Mouse (Mus musculus) heart, embryonic 12.5 days (tissue): Measurements from ENCODE around the gene Sh3pxd2b. TPM values are rescaled to one million over a fixed set of nuclear protein-coding genes. Genes with fewer than 3 reads are reported as not detected.

Experiments used
- ATAC-seq: fragments of 200-750 bp; cut with Nextera tagmentation; 2 replicates; pipeline ENCODE4 v1.8.0; 2017; ENCODE audit warnings: moderate TSS enrichment, moderate library complexity; ENCODE audit not compliant: insufficient number of reproducible peaks, low FRiP score
- H3K27ac ChIP-seq: fragments of 300-500 bp; sonication (generic); 2 replicates; pipeline ENCODE4 v1.5.1; 2016; ENCODE audit warnings: mild to moderate bottlenecking, moderate library complexity; ENCODE audit not compliant: poor library complexity, severe bottlenecking
- H3K27me3 ChIP-seq: fragments of 300-500 bp; sonication (generic); replicated peaks from 2 replicates; pipeline ENCODE4 v1.6.1; 2016; ENCODE audit warnings: mild to moderate bottlenecking, moderate library complexity
- H3K36me3 ChIP-seq: fragments of 300-500 bp; sonication (generic); 2 replicates; pipeline ENCODE4 v1.6.1; 2016; ENCODE audit warnings: mild to moderate bottlenecking, moderate library complexity
- H3K4me1 ChIP-seq: fragments of 300-500 bp; sonication (generic); replicated peaks from 2 replicates; pipeline ENCODE4 v1.6.1; 2016; ENCODE audit warnings: mild to moderate bottlenecking
- H3K4me2 ChIP-seq: fragments of 300-500 bp; sonication (generic); 2 replicates; pipeline ENCODE4 v1.6.1; 2016; ENCODE audit warnings: mild to moderate bottlenecking, moderate library complexity
- H3K4me3 ChIP-seq: fragments of 300-500 bp; sonication (generic); 2 replicates; pipeline ENCODE4 v1.5.1; 2016; ENCODE audit warnings: mild to moderate bottlenecking
- H3K9ac ChIP-seq: fragments of 300-500 bp; sonication (generic); 2 replicates; pipeline ENCODE4 v1.6.1; 2016; ENCODE audit warnings: mild to moderate bottlenecking, moderate library complexity
- H3K9me3 ChIP-seq: fragments of 300-500 bp; sonication (generic); replicated peaks from 2 replicates; pipeline ENCODE4 v1.6.1; 2016; ENCODE audit warnings: mild to moderate bottlenecking, moderate library complexity
- WGBS: fragments of 180-500 bp; shearing (Covaris S2); methylation state at CpG from one replicate; pipeline ENCODE4 v1.1.7; 2016; 5-methylcytosine and 5-hydroxymethylcytosine counted together
- polyA plus RNA-seq: library from polyadenylated mRNA; unstranded; fragments of >200 nt; fragmentation: Nextera tagmentation; extraction: Ambion mirVana; gene quantifications from 2 replicates; pipeline ENCODE4 v1.2.1, GENCODE M21; 2016

Sh3pxd2b gene
- polyA plus RNA-seq, 1 experiment from 2014 or later = 16.5 TPM

DNA sequence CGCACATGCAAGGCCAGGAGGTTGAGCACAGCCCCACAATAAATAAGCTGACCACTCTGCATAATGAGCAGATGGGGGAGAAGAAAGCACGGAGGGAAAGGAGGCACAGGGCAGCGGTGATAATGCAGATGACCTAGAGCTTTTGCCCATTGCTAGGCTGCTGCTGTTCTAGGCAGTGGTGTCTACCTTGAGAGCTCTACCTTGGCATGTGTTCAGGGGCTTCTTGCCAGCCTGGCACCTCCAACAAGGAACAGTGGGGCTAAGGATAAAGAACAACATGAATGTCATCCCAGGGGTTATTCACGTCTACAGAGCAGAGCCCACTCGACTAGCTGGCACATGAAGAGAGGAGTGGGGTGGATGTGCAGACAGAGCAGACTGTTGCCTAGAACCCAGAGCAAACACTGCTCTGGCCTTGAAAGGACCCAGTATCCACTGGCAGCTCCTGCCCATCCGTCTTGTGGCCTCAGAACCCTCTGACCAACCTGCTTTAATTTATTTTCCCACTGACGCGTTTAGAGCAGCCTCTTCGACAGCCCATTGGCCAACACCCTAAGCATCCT, 26.5 kb downstream of the Sh3pxd2b start:
- no peak overlapping the region for H3K4me2 ChIP-seq
- no peaks in the 10 kb centered on the region for H3K9me3 ChIP-seq
- no peaks in the 10 kb centered on the region for H3K4me1 ChIP-seq
- ATAC-seq = no peak
- H3K27ac ChIP-seq = no peak overlapping the region
- H3K36me3 ChIP-seq = peaks cover 60% of the 10 kb centered on the region
- no peak overlapping the region for H3K9ac ChIP-seq
- H3K27me3 ChIP-seq = no peaks in the 10 kb centered on the region
- 83% methylated on average over 9 of the region's 9 CpGs for WGBS
- no peak overlapping the region for H3K4me3 ChIP-seq

GRCm38 (mm10) chr11:32375104-32375535, 27.5 kb downstream of the Sh3pxd2b start:
- Histone ChIP-seq H3K27me3 (no peaks in the 10 kb centered on the region), H3K4me1 (no peaks in the 10 kb centered on the region; the same call in 1 of the 2 replicates), H3K9me3 (no peaks in the 10 kb centered on the region), H3K27ac (no peak overlapping the region), H3K4me3 (no peak overlapping the region), H3K36me3 (peaks cover 57% of the 10 kb centered on the region), H3K4me2 (no peak overlapping the region), H3K9ac (no peak overlapping the region)
- 0 out of 2 replicates have a peak, but pooled peaks have one; percentile 22 for ATAC-seq
- 70% methylated on average over 4 of the region's 4 CpGs for WGBS

GRCm38 (mm10) chr11:32376086-32376485, 28.5 kb downstream of the Sh3pxd2b start:
- no peaks in the 10 kb centered on the region for H3K9me3 ChIP-seq
- H3K4me1 ChIP-seq = no peaks in the 10 kb centered on the region; the same call in 1 of the 2 replicates
- no peak overlapping the region for H3K27ac ChIP-seq
- H3K4me2 ChIP-seq = no peak overlapping the region
- no peak for ATAC-seq
- WGBS = 74% methylated on average over 1 of the region's 1 CpGs
- H3K4me3 ChIP-seq = no peak overlapping the region
- no peak overlapping the region for H3K9ac ChIP-seq
- no peaks in the 10 kb centered on the region for H3K27me3 ChIP-seq
- peaks cover 62% of the 10 kb centered on the region for H3K36me3 ChIP-seq

- no peak overlapping the region for H3K4me2 ChIP-seq
- H3K9ac ChIP-seq = no peak overlapping the region
- no peak overlapping the region for H3K27ac ChIP-seq
- H3K4me1 ChIP-seq = peaks cover 13% of the 10 kb centered on the region
- H3K27me3 ChIP-seq = no peaks in the 10 kb centered on the region
- H3K4me3 ChIP-seq = no peak overlapping the region
- no peak for ATAC-seq
- H3K36me3 ChIP-seq = peaks cover 44% of the 10 kb centered on the region
- H3K9me3 ChIP-seq = no peaks in the 10 kb centered on the region
These were observed 32.3 kb downstream of the Sh3pxd2b start for GRCm38 (mm10) chr11:32379910-32380309.

GRCm38 (mm10) chr11:32383341-32384134, 35.9 kb downstream of the Sh3pxd2b start:
- no peaks in the 10 kb centered on the region for H3K9me3 ChIP-seq
- H3K36me3 ChIP-seq = peaks cover 44% of the 10 kb centered on the region
- peaks cover 13% of the 10 kb centered on the region for H3K4me1 ChIP-seq
- peak; percentile 69 for ATAC-seq
- no peaks in the 10 kb centered on the region for H3K27me3 ChIP-seq
- no peak overlapping the region for H3K9ac ChIP-seq
- peak overlapping the region; percentile 89 for H3K27ac ChIP-seq
- no peak overlapping the region for H3K4me2 ChIP-seq
- H3K4me3 ChIP-seq = no peak overlapping the region
- WGBS = 47% methylated on average over 10 of the region's 10 CpGs

DNA sequence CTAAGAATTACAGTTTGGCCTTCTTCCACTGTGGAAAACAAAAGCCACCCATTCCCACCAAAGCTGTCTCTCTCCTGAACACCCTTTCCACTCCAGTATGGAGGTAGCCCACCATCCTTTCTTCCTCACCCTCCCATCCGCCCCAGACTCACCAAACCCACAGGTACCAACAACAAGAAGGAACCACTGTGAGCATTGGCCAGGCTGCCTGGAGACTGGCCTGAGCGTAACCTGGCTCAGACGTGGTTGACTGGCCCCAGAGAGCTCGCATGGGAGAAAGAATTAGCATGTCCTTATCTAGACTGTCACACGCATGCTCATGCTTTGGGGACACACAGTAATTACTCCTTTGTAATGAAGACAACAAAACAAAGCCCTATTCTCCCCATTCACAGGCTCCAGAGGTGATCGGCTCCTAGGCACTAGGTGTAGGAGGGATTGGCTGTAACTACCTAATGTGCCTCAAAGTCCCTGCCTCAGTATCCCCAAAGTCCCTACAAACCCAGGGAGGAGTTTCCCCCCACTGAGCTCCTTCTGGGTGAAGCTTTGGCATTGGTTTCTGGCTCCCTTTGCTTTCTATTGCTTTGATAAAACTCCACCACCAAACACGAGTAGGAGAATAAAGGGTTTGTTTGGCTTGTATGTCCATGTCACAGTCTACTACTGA, 36.6 kb downstream of the Sh3pxd2b start:
- H3K36me3 ChIP-seq = peaks cover 44% of the 10 kb centered on the region

DNA sequence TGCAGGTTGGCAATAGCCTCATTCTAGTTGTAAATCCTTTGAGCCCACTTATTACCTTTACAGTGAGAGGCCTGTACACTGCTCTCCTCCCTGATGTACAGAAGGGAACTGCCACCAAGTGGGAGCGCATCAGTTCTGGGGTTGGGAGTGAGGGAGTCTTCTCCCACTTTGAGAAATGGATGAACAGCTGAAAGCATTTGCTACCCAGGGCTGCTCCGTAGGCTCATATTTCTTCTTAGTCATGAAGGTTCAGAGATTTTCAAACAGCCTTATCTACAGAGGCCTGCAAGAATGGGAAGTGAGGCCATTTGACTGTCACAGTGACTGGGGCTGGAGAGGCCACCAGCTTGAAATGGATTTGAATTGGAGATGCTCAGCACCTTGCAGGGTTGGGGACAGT, 38.4 kb downstream of the Sh3pxd2b start:
- H3K9me3 ChIP-seq = no peaks in the 10 kb centered on the region
- no peak overlapping the region for H3K9ac ChIP-seq
- ATAC-seq = no peak
- 69% methylated on average over 2 of the region's 2 CpGs for WGBS
- no peak overlapping the region for H3K4me3 ChIP-seq
- H3K4me1 ChIP-seq = peaks cover 13% of the 10 kb centered on the region
- no peak overlapping the region for H3K27ac ChIP-seq
- H3K36me3 ChIP-seq = peaks cover 47% of the 10 kb centered on the region
- H3K27me3 ChIP-seq = no peaks in the 10 kb centered on the region
- no peak overlapping the region for H3K4me2 ChIP-seq

More for the DNA sequence above, 36.6 kb downstream of the Sh3pxd2b start:
- Histone ChIP-seq H3K4me2 (no peak overlapping the region), H3K4me1 (peaks cover 13% of the 10 kb centered on the region), H3K9ac (no peak overlapping the region), H3K4me3 (no peak overlapping the region), H3K27ac (peak overlapping the region; percentile 89), H3K9me3 (no peaks in the 10 kb centered on the region), H3K27me3 (no peaks in the 10 kb centered on the region)
- WGBS = 75% methylated on average over 7 of the region's 7 CpGs
- no peak; the same call in 1 of the 2 replicates for ATAC-seq

DNA sequence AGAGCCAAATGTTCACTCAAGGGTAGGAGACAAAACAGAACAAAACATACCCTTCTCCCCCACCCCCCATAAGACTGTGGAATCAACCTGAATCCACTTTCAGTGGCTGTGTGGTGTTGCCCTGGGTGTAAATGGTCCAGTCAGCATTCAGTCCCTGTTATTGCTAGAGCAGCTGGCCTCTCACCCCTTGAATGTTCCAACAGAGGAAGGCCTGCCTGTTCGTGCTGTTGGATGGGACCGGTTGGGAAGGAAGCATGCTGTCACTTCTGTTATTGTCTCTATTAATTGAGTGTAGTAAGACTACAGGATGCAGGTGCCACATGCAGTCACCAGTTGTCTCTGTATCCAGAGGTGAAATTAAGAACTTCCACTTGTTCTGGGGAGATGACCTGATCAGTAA, 40.4 kb downstream of the Sh3pxd2b start:
- H3K36me3 ChIP-seq = peaks cover 33% of the 10 kb centered on the region
- H3K4me2 ChIP-seq = no peak overlapping the region
- no peak overlapping the region for H3K9ac ChIP-seq
- H3K4me1 ChIP-seq = peaks cover 10% of the 10 kb centered on the region
- no peak overlapping the region for H3K27ac ChIP-seq
- no peaks in the 10 kb centered on the region for H3K9me3 ChIP-seq
- no peak overlapping the region for H3K4me3 ChIP-seq
- H3K27me3 ChIP-seq = no peaks in the 10 kb centered on the region
- no peak for ATAC-seq
- WGBS = 71% methylated on average over 2 of the region's 2 CpGs

DNA sequence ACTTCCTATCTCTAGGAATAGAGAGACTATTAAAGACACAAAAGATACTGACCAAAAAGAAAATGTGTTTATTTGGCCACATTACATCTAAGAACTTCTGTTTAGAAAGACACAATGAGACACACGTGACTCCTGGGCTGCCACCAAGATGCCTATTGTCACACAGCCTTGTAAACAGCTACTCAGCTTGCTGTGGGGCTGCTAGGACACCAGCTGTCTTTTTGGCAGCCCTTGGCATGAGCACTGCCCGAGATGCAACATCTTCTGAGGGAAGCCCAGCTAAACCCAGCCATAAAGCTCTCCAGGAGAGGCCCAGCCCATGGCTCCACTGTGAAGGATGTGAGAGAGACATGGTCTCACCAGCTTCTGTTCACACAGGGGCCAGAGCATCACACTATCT, 45.5 kb downstream of the Sh3pxd2b start:
- 74% methylated on average over 2 of the region's 2 CpGs for WGBS
- no peak overlapping the region for H3K27ac ChIP-seq
- H3K9ac ChIP-seq = no peak overlapping the region
- H3K4me3 ChIP-seq = no peak overlapping the region
- peaks cover 47% of the 10 kb centered on the region for H3K36me3 ChIP-seq
- no peaks in the 10 kb centered on the region for H3K27me3 ChIP-seq
- peaks cover under 1% of the 10 kb centered on the region; the same call in 1 of the 2 replicates for H3K4me1 ChIP-seq
- no peak overlapping the region for H3K4me2 ChIP-seq
- no peaks in the 10 kb centered on the region for H3K9me3 ChIP-seq
- ATAC-seq = no peak

- no peak overlapping the region for H3K4me2 ChIP-seq
- peaks cover 9% of the 10 kb centered on the region for H3K4me1 ChIP-seq
- H3K4me3 ChIP-seq = no peak overlapping the region
- peaks cover 38% of the 10 kb centered on the region for H3K36me3 ChIP-seq
- no peaks in the 10 kb centered on the region for H3K9me3 ChIP-seq
- no peak for ATAC-seq
- WGBS = 70% methylated on average over 6 of the region's 6 CpGs
- H3K27me3 ChIP-seq = no peaks in the 10 kb centered on the region
- no peak overlapping the region for H3K27ac ChIP-seq
- no peak overlapping the region for H3K9ac ChIP-seq
These were observed 48.2 kb downstream of the Sh3pxd2b start for GRCm38 (mm10) chr11:32395791-32396190.

DNA sequence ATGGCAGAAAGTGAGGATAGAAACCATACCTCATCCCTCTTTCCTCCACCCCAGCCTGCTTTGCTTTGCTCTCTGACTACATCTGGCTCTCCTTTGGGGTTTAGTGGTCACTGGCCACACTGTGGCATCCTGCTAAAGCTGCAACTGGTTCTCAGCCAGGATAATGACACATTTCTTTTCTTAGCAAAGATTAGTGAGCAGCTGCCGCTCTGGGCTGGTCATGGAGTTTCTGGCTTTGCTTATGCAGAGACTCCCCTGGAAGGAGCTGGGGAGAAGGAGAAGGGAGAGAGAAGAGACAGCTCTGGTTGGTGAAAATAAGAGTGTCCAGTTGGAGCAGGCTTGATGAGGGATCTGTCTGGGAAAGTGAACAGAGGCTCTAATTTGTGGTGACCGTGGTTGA, 50.8 kb downstream of the Sh3pxd2b start:
- ATAC-seq = no peak
- H3K4me2 ChIP-seq = peak overlapping the region; percentile 7; the same call in 1 of the 2 replicates
- peaks cover 9% of the 10 kb centered on the region for H3K4me1 ChIP-seq
- peaks cover 42% of the 10 kb centered on the region for H3K36me3 ChIP-seq
- no peak overlapping the region for H3K4me3 ChIP-seq
- no peaks in the 10 kb centered on the region for H3K9me3 ChIP-seq
- peak overlapping the region; percentile 49; the same call in 1 of the 2 replicates for H3K27ac ChIP-seq
- WGBS = 48% methylated on average over 2 of the region's 2 CpGs
- H3K9ac ChIP-seq = no peak overlapping the region
- no peaks in the 10 kb centered on the region for H3K27me3 ChIP-seq
